Mouse (Mus musculus): ENCODE data around the gene Tyk2.

GRCm38 (mm10) chr9:21075625-21076024, 55.4 kb downstream of the Tyk2 start:
- no peak for TF ChIP-seq POLR2A (IDR thresholded peaks at IDR 0.05; ENCODE audit: borderline replicate concordance, insufficient read depth, low read length)
- no peak for TF ChIP-seq CTCF (IDR thresholded peaks at IDR 0.05; ENCODE audit: borderline replicate concordance, insufficient read depth, low read depth, low read length)
